Mouse (Mus musculus): Measurements from ENCODE around the gene Gtf2h2. TPM values are rescaled to one million over a fixed set of nuclear protein-coding genes. Genes with fewer than 3 reads are reported as not detected.
A peak's percentile ranks its signal among the peaks of the same experiment; 100 is the strongest.

Gene Gtf2h2
- 81.9 and 88.8 TPM in 2 replicates for polyA plus RNA-seq (2016; fragmentation: Nextera tagmentation; extraction: Ambion mirVana)

DNA sequence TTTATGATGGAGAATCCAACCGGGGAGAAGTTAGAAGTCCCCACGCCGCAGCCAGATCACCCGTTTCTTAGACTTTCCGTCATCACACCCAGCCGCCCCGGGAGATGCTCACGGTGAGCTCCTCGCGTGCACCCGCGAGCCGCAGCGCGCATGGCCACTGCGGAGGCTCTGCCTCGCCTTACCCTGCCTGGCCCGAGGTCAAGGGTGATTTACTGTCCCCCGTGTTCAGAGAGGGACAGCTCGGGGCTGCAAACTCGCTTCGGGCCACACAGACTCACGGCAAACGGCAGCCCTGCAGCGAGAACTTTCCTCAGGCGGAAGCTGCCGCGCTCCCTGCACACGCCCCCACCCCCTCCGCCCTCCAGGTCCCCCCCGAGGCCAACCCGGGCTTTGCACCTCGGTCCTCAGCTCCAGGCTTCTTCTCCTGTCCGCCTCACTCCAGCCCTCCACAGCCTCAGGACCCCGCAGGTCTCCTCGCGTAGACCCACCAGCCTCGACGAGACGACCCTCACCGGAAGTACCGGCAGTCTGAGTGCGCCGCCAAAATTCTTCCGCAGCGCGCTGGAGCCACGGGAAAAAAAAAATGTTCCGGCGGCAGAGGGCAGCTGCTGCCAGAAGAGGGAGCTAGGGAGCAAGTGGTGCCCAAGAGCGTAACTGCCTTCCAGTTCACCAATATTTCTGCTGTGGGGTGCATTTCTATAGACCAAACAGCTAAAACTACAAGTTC is at the start of gene Gtf2h2:
Gene Gtf2h2, minus strand, starts transcription at position 519 of the 727 bp plus-strand sequence.
- peak within 1 kb of the TSS; percentile 87 for H3K9ac ChIP-seq (replicated peaks)
- under 1% methylated on average over 51 of the region's 51 CpGs for WGBS
- H3K27me3 ChIP-seq = no peaks in the 10 kb centered on the region
- H3K36me3 ChIP-seq = peaks cover 17% of the 10 kb centered on the region
- ATAC-seq (ENCODE audit: low FRiP score, low read depth) = peak; percentile 83
- H3K4me1 ChIP-seq = peaks cover 7% of the 10 kb centered on the region
- peak within 1 kb of the TSS; percentile 92 for H3K4me3 ChIP-seq
- peak within 1 kb of the TSS; percentile 87 for H3K27ac ChIP-seq (replicated peaks)
- peak within 1 kb of the TSS; percentile 70 for H3K4me2 ChIP-seq (replicated peaks)
- H3K9me3 ChIP-seq = no peaks in the 10 kb centered on the region

DNA sequence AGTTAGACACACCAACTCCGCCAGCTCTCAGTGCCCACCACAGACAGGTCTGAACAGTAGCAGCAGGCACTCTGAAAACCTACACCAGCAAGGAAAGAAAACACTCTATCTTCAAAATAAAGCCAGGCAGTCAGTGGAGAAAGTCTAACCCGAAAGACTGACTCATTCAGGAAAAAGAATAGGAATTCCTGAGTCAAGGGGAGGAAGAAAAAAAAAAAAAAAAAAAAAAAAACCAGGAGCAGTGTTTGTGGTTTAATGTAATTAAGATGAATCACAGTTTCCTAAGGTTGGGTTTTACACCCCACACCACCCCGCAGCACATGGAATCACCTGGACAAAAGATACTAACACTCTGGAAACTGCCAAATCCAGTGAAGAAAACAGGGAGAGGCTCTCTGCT is 43.8 kb upstream of the Gtf2h2 start:
- ATAC-seq (ENCODE audit: low FRiP score, low read depth) = no peak
- Histone ChIP-seq H3K9ac (replicated peaks) (no peak overlapping the region), H3K9me3 (no peaks in the 10 kb centered on the region), H3K27me3 (no peaks in the 10 kb centered on the region), H3K27ac (replicated peaks) (no peak overlapping the region), H3K4me1 (no peaks in the 10 kb centered on the region), H3K36me3 (no peaks in the 10 kb centered on the region), H3K4me2 (replicated peaks) (no peak overlapping the region), H3K4me3 (no peak overlapping the region)
- WGBS = 88% methylated on average over 3 of the region's 3 CpGs

DNA sequence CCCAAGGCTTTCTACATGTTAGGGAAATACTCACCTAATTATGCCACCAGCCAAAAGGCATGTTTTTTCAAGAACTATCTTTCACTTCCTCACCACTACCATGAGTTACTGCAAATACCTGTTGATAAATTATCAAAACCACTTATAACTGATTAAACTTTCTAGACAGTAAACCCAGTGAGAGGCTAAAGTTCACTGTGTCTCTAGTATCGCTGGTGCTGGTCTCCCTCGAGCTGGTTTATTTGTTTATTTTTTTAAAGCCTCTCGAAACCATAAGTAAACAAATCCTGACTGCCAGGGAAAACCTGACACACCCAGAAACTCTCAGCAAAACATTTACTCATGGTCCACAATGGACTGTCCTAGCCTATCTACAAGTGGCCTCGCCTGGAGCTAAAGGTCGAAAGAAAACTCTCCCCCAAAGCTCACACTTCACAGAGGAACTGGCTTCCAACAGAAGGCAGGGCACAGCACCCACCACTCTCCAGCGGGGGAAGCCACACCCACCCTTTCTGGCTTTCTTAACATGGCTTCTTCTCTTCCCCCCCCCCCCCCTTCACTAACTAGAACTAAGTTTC is 40.5 kb upstream of the Gtf2h2 start:
- H3K27ac ChIP-seq (replicated peaks) = no peak overlapping the region
- ATAC-seq (ENCODE audit: low FRiP score, low read depth) = no peak
- no peaks in the 10 kb centered on the region for H3K36me3 ChIP-seq
- no peak overlapping the region for H3K4me3 ChIP-seq
- no peaks in the 10 kb centered on the region for H3K4me1 ChIP-seq
- H3K9me3 ChIP-seq = no peaks in the 10 kb centered on the region
- H3K9ac ChIP-seq (replicated peaks) = no peak overlapping the region
- 68% methylated on average over 6 of the region's 6 CpGs for WGBS
- no peak overlapping the region for H3K4me2 ChIP-seq (replicated peaks)
- H3K27me3 ChIP-seq = no peaks in the 10 kb centered on the region

DNA sequence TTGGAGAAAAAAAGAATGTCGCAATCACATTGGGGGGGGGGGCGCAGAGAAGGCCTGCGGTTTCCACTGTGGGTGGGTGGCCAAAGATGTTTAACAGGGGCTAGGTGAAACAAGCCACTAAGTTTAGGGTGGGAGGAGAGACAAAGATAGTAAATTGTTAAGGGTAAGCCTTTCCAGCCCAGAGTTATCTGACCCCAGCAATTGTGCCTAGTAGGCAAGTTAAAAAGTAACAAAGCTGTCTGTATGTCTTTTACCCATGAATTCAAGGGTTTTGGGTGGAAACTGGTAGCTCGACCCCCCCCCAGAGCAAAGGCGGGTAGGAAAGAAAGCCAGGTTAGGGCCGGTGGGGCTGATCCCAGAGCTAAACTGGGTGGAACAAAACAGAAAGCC is 34.3 kb upstream of the Gtf2h2 start:
- ATAC-seq (ENCODE audit: low FRiP score, low read depth) = no peak
- Histone ChIP-seq H3K4me2 (replicated peaks) (no peak overlapping the region), H3K9ac (replicated peaks) (no peak overlapping the region), H3K4me1 (no peaks in the 10 kb centered on the region), H3K27me3 (no peaks in the 10 kb centered on the region), H3K27ac (replicated peaks) (no peak overlapping the region), H3K36me3 (no peaks in the 10 kb centered on the region), H3K9me3 (no peaks in the 10 kb centered on the region), H3K4me3 (no peak overlapping the region)
- 76% methylated on average over 6 of the region's 6 CpGs for WGBS

DNA sequence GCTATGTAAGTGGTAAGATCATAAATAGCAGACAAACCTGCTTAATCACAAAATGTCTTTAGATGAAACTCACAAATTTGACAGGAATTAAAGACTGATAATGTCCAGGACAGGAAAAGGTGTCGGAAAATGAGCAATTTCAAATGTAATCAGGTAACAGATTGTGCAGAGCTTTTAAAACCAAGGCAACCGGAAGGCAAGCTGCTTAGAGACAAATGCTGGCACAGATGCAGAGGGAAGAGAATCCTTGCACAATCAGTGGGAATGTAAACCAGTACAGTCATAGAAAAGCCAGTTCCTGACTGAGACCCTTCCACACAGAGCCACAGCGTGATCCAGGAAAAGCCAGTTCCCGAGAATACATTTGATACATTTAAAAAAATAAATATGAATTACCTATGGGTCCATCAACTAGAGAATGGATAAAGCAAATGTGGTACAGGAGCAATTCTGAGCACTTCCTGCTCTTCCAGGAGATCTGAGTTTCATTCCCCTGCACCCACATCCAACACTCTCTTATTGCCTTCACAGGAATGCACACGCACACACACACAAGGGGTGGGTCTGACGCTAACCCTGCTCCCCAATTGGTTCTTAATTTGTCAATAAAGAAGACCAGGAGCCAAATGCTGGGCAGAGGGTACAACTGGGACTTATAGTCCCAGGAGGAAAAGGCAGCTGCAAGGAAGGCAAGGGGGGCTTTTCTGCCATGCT is 33.7 kb upstream of the Gtf2h2 start:
- ATAC-seq (ENCODE audit: low FRiP score, low read depth) = no peak
- Histone ChIP-seq H3K9ac (replicated peaks) (no peak overlapping the region), H3K4me2 (replicated peaks) (no peak overlapping the region), H3K4me1 (no peaks in the 10 kb centered on the region), H3K9me3 (no peaks in the 10 kb centered on the region), H3K27me3 (no peaks in the 10 kb centered on the region), H3K36me3 (no peaks in the 10 kb centered on the region), H3K27ac (replicated peaks) (no peak overlapping the region), H3K4me3 (no peak overlapping the region)
- WGBS = 84% methylated on average over 6 of the region's 6 CpGs

DNA sequence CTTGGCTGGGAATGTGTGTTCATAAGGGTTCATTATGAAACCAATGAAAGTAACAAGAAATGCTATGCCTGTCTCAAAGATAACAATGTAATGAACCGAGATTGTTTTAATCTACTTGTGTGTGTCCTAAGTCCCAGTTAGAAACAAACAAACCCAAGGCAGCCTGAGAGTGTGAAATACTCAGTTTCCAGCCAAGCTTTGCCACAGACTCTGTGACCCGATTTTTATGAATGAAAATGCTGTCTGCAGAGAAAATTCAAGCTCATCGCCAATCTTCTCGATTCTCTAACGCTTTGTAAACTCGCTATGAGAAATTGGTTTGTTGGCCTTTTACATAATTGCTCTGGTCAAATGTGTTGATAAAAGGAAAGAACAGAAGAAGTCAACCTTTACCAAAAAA is 32.5 kb upstream of the Gtf2h2 start:
- H3K27me3 ChIP-seq = no peaks in the 10 kb centered on the region
- H3K4me3 ChIP-seq = no peak overlapping the region
- H3K9ac ChIP-seq (replicated peaks) = no peak overlapping the region
- no peak for ATAC-seq (ENCODE audit: low FRiP score, low read depth)
- no peaks in the 10 kb centered on the region for H3K36me3 ChIP-seq
- no peaks in the 10 kb centered on the region for H3K4me1 ChIP-seq
- H3K4me2 ChIP-seq (replicated peaks) = no peak overlapping the region
- H3K27ac ChIP-seq (replicated peaks) = no peak overlapping the region
- 94% methylated on average over 6 of the region's 6 CpGs for whole genome bisulfite sequencing
- H3K9me3 ChIP-seq = no peaks in the 10 kb centered on the region

DNA sequence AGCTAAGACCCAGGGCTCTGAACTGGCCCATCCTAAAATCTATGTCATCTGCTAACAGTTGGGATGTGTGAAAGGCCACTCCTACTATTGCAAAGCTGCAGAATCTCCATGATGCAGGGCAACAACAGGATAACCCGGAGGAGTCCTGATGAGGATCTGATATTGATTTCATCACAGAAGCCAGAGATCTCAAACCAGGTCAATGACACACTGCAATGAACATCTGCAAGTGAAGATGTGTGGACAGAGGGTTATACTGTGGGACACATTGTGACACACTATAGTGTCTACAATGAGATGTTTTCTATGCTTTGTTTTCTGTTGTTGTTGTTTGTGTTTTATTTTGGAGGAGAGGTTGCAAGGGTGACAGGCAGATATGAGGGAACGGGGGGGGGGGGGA is 31.3 kb upstream of the Gtf2h2 start:
- H3K36me3 ChIP-seq = no peaks in the 10 kb centered on the region
- H3K4me2 ChIP-seq (replicated peaks) = no peak overlapping the region
- no peak overlapping the region for H3K9ac ChIP-seq (replicated peaks)
- ATAC-seq (ENCODE audit: low FRiP score, low read depth) = no peak
- H3K4me1 ChIP-seq = no peaks in the 10 kb centered on the region
- H3K9me3 ChIP-seq = no peaks in the 10 kb centered on the region
- H3K27me3 ChIP-seq = no peaks in the 10 kb centered on the region
- 88% methylated on average over 2 of the region's 2 CpGs for WGBS
- H3K27ac ChIP-seq (replicated peaks) = no peak overlapping the region
- H3K4me3 ChIP-seq = no peak overlapping the region

DNA sequence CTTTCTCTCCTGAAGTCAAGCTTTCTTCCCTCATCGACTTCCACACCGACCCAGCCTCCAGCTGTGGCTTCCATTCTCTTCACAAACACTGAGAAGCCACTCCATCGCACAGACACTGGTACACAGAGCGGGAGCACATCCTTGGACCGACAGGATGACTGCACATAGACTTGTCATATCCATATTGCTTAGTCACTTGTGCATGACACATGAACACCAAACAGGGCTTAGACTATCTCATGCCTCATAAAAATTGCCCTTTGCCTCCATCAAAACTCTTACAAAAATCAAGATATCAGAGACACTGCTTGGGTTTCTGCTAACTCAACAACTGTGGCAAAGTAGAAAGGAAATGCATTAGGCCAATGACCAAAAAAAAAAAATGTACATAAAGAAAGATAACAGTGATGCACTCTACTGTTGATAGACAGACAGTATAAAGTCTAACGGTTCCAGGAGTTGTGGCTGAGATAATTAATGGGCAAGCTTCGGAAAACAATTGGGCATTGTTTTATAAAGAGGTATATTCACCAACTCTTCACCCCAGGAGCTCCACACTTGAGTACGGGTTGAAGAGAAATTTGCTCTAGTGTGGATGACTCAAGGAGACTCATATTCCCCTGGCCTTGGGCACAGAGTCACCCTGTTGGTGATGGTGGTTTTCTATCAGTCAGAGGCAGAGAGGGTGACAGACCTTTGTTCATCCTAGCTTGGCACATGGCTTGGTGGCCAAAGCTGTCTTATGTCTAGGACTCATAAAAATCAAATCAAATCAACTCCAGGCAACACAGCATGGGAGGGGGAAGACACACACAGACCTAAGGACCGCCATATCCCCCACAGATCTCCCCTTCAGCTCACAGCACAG is 29.6 kb upstream of the Gtf2h2 start:
- H3K4me1 ChIP-seq = no peaks in the 10 kb centered on the region
- H3K27me3 ChIP-seq = no peaks in the 10 kb centered on the region
- H3K36me3 ChIP-seq = no peaks in the 10 kb centered on the region
- WGBS = 86% methylated on average over 9 of the region's 9 CpGs
- no peak overlapping the region for H3K9ac ChIP-seq (replicated peaks)
- no peak overlapping the region for H3K27ac ChIP-seq (replicated peaks)
- no peak overlapping the region for H3K4me3 ChIP-seq
- H3K9me3 ChIP-seq = no peaks in the 10 kb centered on the region
- no peak for ATAC-seq (ENCODE audit: low FRiP score, low read depth)
- H3K4me2 ChIP-seq (replicated peaks) = no peak overlapping the region

DNA sequence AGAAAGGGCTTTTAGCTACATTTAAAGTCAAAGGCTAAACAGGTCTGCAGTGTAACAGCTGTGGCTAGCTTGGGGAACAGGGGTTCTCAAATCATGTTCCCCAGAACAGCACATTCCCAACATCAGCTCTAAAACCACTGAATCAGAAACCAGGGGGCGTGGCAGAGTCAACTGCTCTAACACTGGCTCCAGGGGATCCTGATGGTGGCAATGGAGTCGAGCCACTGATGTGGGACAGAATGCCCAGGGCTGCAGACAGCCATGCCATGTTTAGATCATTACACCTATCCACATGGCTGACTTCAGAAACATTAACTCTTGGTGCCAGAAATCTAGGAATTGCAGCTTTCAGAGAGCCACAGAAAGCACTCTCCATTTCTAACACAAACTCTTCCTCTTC is 26.8 kb upstream of the Gtf2h2 start:
- H3K27ac ChIP-seq (replicated peaks) = no peak overlapping the region
- 0 out of 2 replicates have a peak, but pooled peaks cover 7% of the 10 kb centered on the region for H3K4me1 ChIP-seq
- no peak for ATAC-seq (ENCODE audit: low FRiP score, low read depth)
- no peaks in the 10 kb centered on the region for H3K9me3 ChIP-seq
- H3K4me2 ChIP-seq (replicated peaks) = no peak overlapping the region
- H3K36me3 ChIP-seq = no peaks in the 10 kb centered on the region
- no peak overlapping the region for H3K4me3 ChIP-seq
- H3K9ac ChIP-seq (replicated peaks) = no peak overlapping the region
- WGBS = 74% methylated on average over 2 of the region's 2 CpGs
- no peaks in the 10 kb centered on the region for H3K27me3 ChIP-seq

DNA sequence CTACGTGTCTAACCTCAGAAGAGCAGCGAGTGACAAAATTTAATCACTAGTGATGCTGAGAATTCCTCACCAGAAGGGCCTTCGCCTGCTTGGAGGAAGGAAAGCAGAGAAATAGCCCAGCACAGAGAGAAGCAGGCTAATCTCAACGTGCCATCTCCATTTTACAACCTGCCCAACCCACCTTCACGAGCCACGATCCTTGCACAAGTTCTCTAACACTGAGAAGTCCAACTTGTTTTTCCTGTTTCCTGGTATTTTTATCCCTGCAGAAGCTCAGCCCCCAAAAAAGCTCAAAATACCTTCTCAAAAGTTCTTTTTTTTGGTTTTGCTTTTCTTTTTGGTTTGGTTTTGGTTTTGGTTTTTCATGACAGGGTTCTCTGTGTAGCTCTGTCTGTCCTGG is 25.8 kb upstream of the Gtf2h2 start:
- H3K4me1 ChIP-seq = 0 out of 2 replicates have a peak, but pooled peaks cover 7% of the 10 kb centered on the region
- no peaks in the 10 kb centered on the region for H3K27me3 ChIP-seq
- no peak overlapping the region for H3K4me3 ChIP-seq
- no peaks in the 10 kb centered on the region for H3K36me3 ChIP-seq
- no peaks in the 10 kb centered on the region for H3K9me3 ChIP-seq
- no peak overlapping the region for H3K27ac ChIP-seq (replicated peaks)
- WGBS = 86% methylated on average over 6 of the region's 6 CpGs
- H3K4me2 ChIP-seq (replicated peaks) = no peak overlapping the region
- H3K9ac ChIP-seq (replicated peaks) = no peak overlapping the region
- ATAC-seq (ENCODE audit: low FRiP score, low read depth) = no peak

DNA sequence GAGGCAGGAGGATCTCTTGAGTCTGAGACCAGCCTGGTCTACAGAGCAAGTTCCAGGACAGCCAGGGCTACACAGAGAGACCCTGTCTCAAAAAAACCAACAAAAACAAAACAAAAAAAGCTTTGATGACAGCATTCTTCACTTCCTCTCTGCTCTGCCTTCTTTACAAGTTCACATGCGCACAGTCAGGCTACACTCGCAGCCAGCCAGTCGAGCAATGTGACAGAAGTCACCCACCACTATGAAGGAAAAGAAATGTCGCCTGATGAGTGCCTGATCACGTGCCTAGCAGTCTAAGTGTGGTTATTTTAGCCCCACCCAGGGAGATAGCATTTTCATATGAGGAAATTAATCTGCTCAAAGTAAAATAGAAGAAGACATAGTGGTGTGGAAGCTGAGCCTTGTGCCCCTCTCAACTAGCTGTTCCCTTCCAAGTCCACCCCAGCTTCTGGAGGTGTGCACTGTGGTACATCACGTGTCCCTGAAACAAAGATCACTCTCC is 25.3 kb upstream of the Gtf2h2 start:
- no peak overlapping the region for H3K27ac ChIP-seq (replicated peaks)
- no peak overlapping the region for H3K9ac ChIP-seq (replicated peaks)
- H3K36me3 ChIP-seq = no peaks in the 10 kb centered on the region
- no peak overlapping the region for H3K4me3 ChIP-seq
- H3K4me2 ChIP-seq (replicated peaks) = no peak overlapping the region
- 0 out of 2 replicates have a peak, but pooled peaks cover 7% of the 10 kb centered on the region for H3K4me1 ChIP-seq
- ATAC-seq (ENCODE audit: low FRiP score, low read depth) = no peak
- 93% methylated on average over 6 of the region's 6 CpGs for WGBS
- no peaks in the 10 kb centered on the region for H3K9me3 ChIP-seq
- no peaks in the 10 kb centered on the region for H3K27me3 ChIP-seq

Measured in midbrain, embryonic 12.5 days (tissue).